Mouse (Mus musculus) myocyte (in vitro differentiated cells): ENCODE measurements around the gene Mical3. TPM values are rescaled to one million over a fixed set of nuclear protein-coding genes. Genes with fewer than 3 reads are reported as not detected.

Experiments
- H3K27me3 ChIP-seq: one replicate; pipeline ENCODE4 v1.6.1; 2011; ENCODE audit not compliant: control insufficient read depth, insufficient read depth, insufficient read length
- H3K36me3 ChIP-seq: one replicate; pipeline ENCODE4 v1.6.1; 2011; ENCODE audit not compliant: control insufficient read depth, insufficient read depth
- H3K4me2 ChIP-seq: one replicate; pipeline ENCODE4 v1.6.1; 2011; ENCODE audit warnings: low read depth, control low read depth
- H3K4me3 ChIP-seq: one replicate; pipeline ENCODE4 v1.5.1; 2011; ENCODE audit warnings: mild to moderate bottlenecking, control low read depth, moderate library complexity
- H3K79me2 ChIP-seq: one replicate; pipeline ENCODE4 v1.6.1; 2011; ENCODE audit not compliant: control insufficient read depth, insufficient read depth
- H3ac ChIP-seq: one replicate; pipeline ENCODE4 v1.6.1; 2011; ENCODE audit not compliant: control insufficient read depth, insufficient read length
- CEBPB ChIP-seq: IDR thresholded peaks from 2 replicates; pipeline ENCODE4 v1.6.1; 2011; ENCODE audit warnings: mild to moderate bottlenecking, moderate library complexity; ENCODE audit not compliant: poor library complexity, insufficient read depth, severe bottlenecking
- E2F4 ChIP-seq: IDR thresholded peaks from one replicate; pipeline ENCODE4 v1.6.1; 2011; ENCODE audit warnings: mild to moderate bottlenecking, control low read depth, moderate library complexity; ENCODE audit not compliant: insufficient read depth
- MAX ChIP-seq: IDR thresholded peaks from one replicate; pipeline ENCODE4 v1.6.1; 2011; ENCODE audit warnings: low read depth, mild to moderate bottlenecking, control low read depth
- MYOD1 ChIP-seq, 3 experiments: IDR thresholded peaks; one replicate each; pipeline ENCODE4 v1.6.1; 2011; ENCODE audit warnings: control low read depth in 2 of 3, low read depth in 2 of 3, mild to moderate bottlenecking in 2 of 3, moderate library complexity in 1 of 3; ENCODE audit not compliant: insufficient read length in 2 of 3, control insufficient read depth in 1 of 3
- MYOG ChIP-seq, 3 experiments: IDR thresholded peaks; one replicate each; pipeline ENCODE4 v1.6.1; 2011; ENCODE audit warnings: control low read depth in 2 of 3, low read depth in 2 of 3, mild to moderate bottlenecking in 2 of 3; ENCODE audit not compliant: insufficient read length in 2 of 3, control insufficient read depth in 1 of 3, insufficient read depth in 1 of 3
- POLR2A ChIP-seq: IDR thresholded peaks from one replicate; pipeline ENCODE4 v1.6.1; 2011; ENCODE audit warnings: low read depth, mild to moderate bottlenecking, control low read depth, moderate library complexity; ENCODE audit not compliant: insufficient read length
- POLR2AphosphoS2 ChIP-seq: IDR thresholded peaks from one replicate; pipeline ENCODE4 v1.6.1; 2011; ENCODE audit warnings: low read depth, control low read depth; ENCODE audit not compliant: insufficient read length
- REST ChIP-seq: IDR thresholded peaks from one replicate; pipeline ENCODE4 v1.6.1; 2011; ENCODE audit warnings: mild to moderate bottlenecking, control low read depth, moderate library complexity; ENCODE audit not compliant: insufficient read depth, insufficient read length
- SRF ChIP-seq: IDR thresholded peaks from one replicate; pipeline ENCODE4 v1.6.1; 2011; ENCODE audit warnings: low read depth; ENCODE audit not compliant: control insufficient read depth, insufficient read length
- TCF12 ChIP-seq: IDR thresholded peaks from one replicate; pipeline ENCODE4 v1.6.1; 2011; ENCODE audit warnings: mild to moderate bottlenecking, control low read depth; ENCODE audit not compliant: poor library complexity, insufficient read depth, severe bottlenecking
- TCF3 ChIP-seq: IDR thresholded peaks from one replicate; pipeline ENCODE4 v1.6.1; 2011; ENCODE audit warnings: low read depth, control low read depth; ENCODE audit not compliant: insufficient read length
- USF1 ChIP-seq: IDR thresholded peaks from one replicate; pipeline ENCODE4 v1.6.1; 2011; ENCODE audit warnings: low read depth, mild to moderate bottlenecking, control low read depth, moderate library complexity
- polyA plus RNA-seq: library from polyadenylated mRNA; unstranded; fragments of >200 nt; fragmentation: generic; extraction: Trizol; gene quantifications from one replicate; pipeline ENCODE4 v1.2.1, GENCODE M21; 2012; ENCODE audit warnings: missing spikeins

Gene Mical3
- polyA plus RNA-seq, 1 experiment: 17.7 TPM

- Histone ChIP-seq H3K4me2 (no peak overlapping the region), H3ac (no peak overlapping the region), H3K4me3 (no peak overlapping the region), H3K27me3 (no peaks in the 10 kb centered on the region), H3K79me2 (no peaks in the 10 kb centered on the region), H3K36me3 (peaks cover 16% of the 10 kb centered on the region)
- TF ChIP-seq SRF: no peak
- no peak for TF ChIP-seq MAX
- TF ChIP-seq POLR2A: no peak
Measured at GRCm38 (mm10) chr6:121027314-121027713, 103.5 kb downstream of the Mical3 start.

- Histone ChIP-seq H3K4me3 (no peak overlapping the region), H3ac (no peak overlapping the region), H3K4me2 (no peak overlapping the region), H3K36me3 (peaks cover 16% of the 10 kb centered on the region), H3K79me2 (no peaks in the 10 kb centered on the region), H3K27me3 (no peaks in the 10 kb centered on the region)
- TF ChIP-seq TCF3 (no peak), SRF (no peak), TCF12 (no peak), MYOG (IDR thresholded peaks at IDR 0.05; ENCODE audit: control insufficient read depth in 1 of 3, insufficient read depth in 1 of 3, insufficient read length in 2 of 3, low read depth in 2 of 3) (no peak)
Measured at GRCm38 (mm10) chr6:121026866-121027265, 103.9 kb downstream of the Mical3 start.

GRCm38 (mm10) chr6:121026019-121026584, 104.7 kb downstream of the Mical3 start:
- no peak overlapping the region for H3K4me2 ChIP-seq
- H3K36me3 ChIP-seq: peaks cover 17% of the 10 kb centered on the region
- no peaks in the 10 kb centered on the region for H3K27me3 ChIP-seq
- H3K79me2 ChIP-seq: no peaks in the 10 kb centered on the region
- H3ac ChIP-seq: no peak overlapping the region
- H3K4me3 ChIP-seq: no peak overlapping the region
- TF ChIP-seq TCF12: no peak
- no peak for TF ChIP-seq TCF3
- no peak for TF ChIP-seq POLR2A
- no peak for TF ChIP-seq E2F4
- no peak for TF ChIP-seq USF1

GRCm38 (mm10) chr6:121018147-121018546, 112.7 kb downstream of the Mical3 start:
- Histone ChIP-seq H3K36me3 (peaks cover 6% of the 10 kb centered on the region), H3K27me3 (no peaks in the 10 kb centered on the region), H3K4me2 (no peak overlapping the region), H3K79me2 (no peaks in the 10 kb centered on the region), H3K4me3 (no peak overlapping the region), H3ac (no peak overlapping the region)
- no peak for TF ChIP-seq POLR2AphosphoS2

GRCm38 (mm10) chr6:121017436-121018031, 113.3 kb downstream of the Mical3 start:
- Histone ChIP-seq H3K36me3 (peaks cover 3% of the 10 kb centered on the region), H3K27me3 (no peaks in the 10 kb centered on the region), H3ac (no peak overlapping the region), H3K79me2 (no peaks in the 10 kb centered on the region), H3K4me3 (no peak overlapping the region), H3K4me2 (no peak overlapping the region)
- no peak for TF ChIP-seq MYOD1 (IDR thresholded peaks at IDR 0.05; ENCODE audit: control insufficient read depth in 1 of 3, insufficient read length in 2 of 3, low read depth in 2 of 3)
- TF ChIP-seq TCF12: no peak
- no peak for TF ChIP-seq MAX
- TF ChIP-seq MYOG (IDR thresholded peaks at IDR 0.05; ENCODE audit: control insufficient read depth in 1 of 3, insufficient read depth in 1 of 3, insufficient read length in 2 of 3, low read depth in 2 of 3): peak in 1 of 3 experiments; percentile 2
- TF ChIP-seq POLR2AphosphoS2: no peak

GRCm38 (mm10) chr6:121016097-121016496, 114.7 kb downstream of the Mical3 start:
- TF ChIP-seq POLR2A (no peak), E2F4 (no peak), MYOD1 (IDR thresholded peaks at IDR 0.05; ENCODE audit: control insufficient read depth in 1 of 3, insufficient read length in 2 of 3, low read depth in 2 of 3) (no peak), POLR2AphosphoS2 (no peak), TCF12 (no peak), SRF (no peak), REST (no peak), USF1 (no peak), CEBPB (no peak), TCF3 (no peak)
- Histone ChIP-seq H3K4me2 (no peak overlapping the region), H3K4me3 (no peak overlapping the region), H3K79me2 (no peaks in the 10 kb centered on the region), H3ac (no peak overlapping the region), H3K27me3 (no peaks in the 10 kb centered on the region), H3K36me3 (no peaks in the 10 kb centered on the region)
